Mouse (Mus musculus) intestine, embryonic 16.5 days (tissue): ENCODE results near the gene Foxg1. TPM values are rescaled to one million over a fixed set of nuclear protein-coding genes. Genes with fewer than 3 reads are reported as not detected.

Experiments used
- ATAC-seq: fragments of 200-750 bp; cut with Nextera tagmentation; 2 replicates; pipeline ENCODE4 v1.8.0; 2017; ENCODE audit warnings: moderate TSS enrichment, moderate library complexity
- H3K27ac ChIP-seq: fragments of 300-500 bp; sonication (generic); 2 replicates; pipeline ENCODE4 v1.5.1; 2014; ENCODE audit warnings: mild to moderate bottlenecking, low read length
- H3K27me3 ChIP-seq: fragments of 300-500 bp; sonication (generic); replicated peaks from 2 replicates; pipeline ENCODE4 v1.6.1; 2014; ENCODE audit warnings: low read length, control low read depth, mixed read lengths; ENCODE audit not compliant: control insufficient read depth, insufficient read depth
- H3K36me3 ChIP-seq: fragments of 300-500 bp; sonication (generic); 2 replicates; pipeline ENCODE4 v1.6.1; 2014; ENCODE audit warnings: low read length, control low read depth; ENCODE audit not compliant: control insufficient read depth, insufficient read depth
- H3K4me1 ChIP-seq: fragments of 300-500 bp; sonication (generic); 2 replicates; pipeline ENCODE4 v1.6.1; 2014; ENCODE audit warnings: low read length, control low read depth, mixed read lengths; ENCODE audit not compliant: control insufficient read depth, insufficient read depth
- H3K4me2 ChIP-seq: fragments of 300-500 bp; sonication (generic); 2 replicates; pipeline ENCODE4 v1.6.1; 2014; ENCODE audit warnings: low read depth, low read length, control low read depth
- H3K4me3 ChIP-seq: fragments of 300-500 bp; sonication (generic); 2 replicates; pipeline ENCODE4 v1.5.1; 2014; ENCODE audit warnings: mild to moderate bottlenecking, low read length
- H3K9ac ChIP-seq: fragments of 300-500 bp; sonication (generic); 2 replicates; pipeline ENCODE4 v1.6.1; 2014; ENCODE audit warnings: low read depth, low read length
- H3K9me3 ChIP-seq: fragments of 300-500 bp; sonication (generic); 2 replicates; pipeline ENCODE4 v1.6.1; 2016; ENCODE audit warnings: low read length, control low read depth; ENCODE audit not compliant: control insufficient read depth
- WGBS: fragments of 180-500 bp; shearing (Covaris S2); extraction: QIAGEN DNeasy Blood & Tissue Kit; methylation state at CpG from one replicate; pipeline ENCODE4 v1.1.7; 2014; 5-methylcytosine and 5-hydroxymethylcytosine counted together
- polyA plus RNA-seq: library from polyadenylated mRNA; unstranded; fragments of >200 nt; fragmentation: Nextera tagmentation; extraction: Ambion mirVana; gene quantifications from 2 replicates; pipeline ENCODE4 v1.2.1, GENCODE M21; 2015

Gene Foxg1
- polyA plus RNA-seq, 1 experiment from 2014 or later = not detected

GRCm38 (mm10) chr12:49384295-49384875 is 1.9 kb downstream of the Foxg1 start:
- peaks cover 10% of the 10 kb centered on the region; the same call in 1 of the 2 replicates for H3K4me1 ChIP-seq
- peaks cover 65% of the 10 kb centered on the region for H3K27me3 ChIP-seq
- ATAC-seq = no peak
- WGBS = under 1% methylated on average over 53 of the region's 66 CpGs
- peak overlapping the region; percentile 49; the same call in 1 of the 2 replicates for H3K4me2 ChIP-seq
- H3K9ac ChIP-seq = no peak overlapping the region
- H3K36me3 ChIP-seq = no peaks in the 10 kb centered on the region
- no peak overlapping the region for H3K4me3 ChIP-seq
- no peak overlapping the region for H3K27ac ChIP-seq
- H3K9me3 ChIP-seq = no peaks in the 10 kb centered on the region

DNA sequence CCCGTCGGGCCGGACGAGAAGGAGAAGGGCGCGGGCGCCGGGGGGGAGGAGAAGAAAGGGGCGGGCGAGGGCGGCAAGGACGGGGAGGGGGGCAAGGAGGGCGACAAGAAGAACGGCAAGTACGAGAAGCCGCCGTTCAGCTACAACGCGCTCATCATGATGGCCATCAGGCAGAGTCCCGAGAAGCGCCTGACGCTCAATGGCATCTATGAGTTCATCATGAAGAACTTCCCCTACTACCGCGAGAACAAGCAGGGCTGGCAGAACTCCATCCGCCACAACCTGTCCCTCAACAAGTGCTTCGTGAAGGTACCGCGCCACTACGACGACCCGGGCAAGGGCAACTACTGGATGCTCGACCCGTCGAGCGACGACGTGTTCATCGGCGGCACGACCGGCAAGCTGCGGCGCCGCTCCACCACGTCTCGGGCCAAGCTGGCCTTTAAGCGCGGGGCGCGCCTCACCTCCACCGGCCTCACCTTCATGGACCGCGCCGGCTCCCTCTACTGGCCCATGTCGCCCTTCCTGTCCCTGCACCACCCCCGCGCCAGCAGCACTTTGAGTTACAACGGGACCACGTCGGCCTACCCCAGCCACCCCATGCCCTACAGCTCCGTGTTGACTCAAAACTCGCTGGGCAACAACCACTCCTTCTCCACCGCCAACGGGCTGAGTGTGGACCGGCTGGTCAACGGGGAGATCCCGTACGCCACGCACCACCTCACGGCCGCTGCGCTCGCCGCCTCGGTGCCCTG is 2.6 kb downstream of the Foxg1 start, which contains the start of gene Gm43517:
TSS of gene Gm43517 (plus strand) at position 299 of the 755 bp plus-strand sequence.
- Histone ChIP-seq H3K4me1 (peaks cover 10% of the 10 kb centered on the region; the same call in 1 of the 2 replicates), H3K9ac (no peak within 1 kb of the TSS), H3K27ac (no peak within 1 kb of the TSS), H3K27me3 (peaks cover 64% of the 10 kb centered on the region), H3K9me3 (no peaks in the 10 kb centered on the region), H3K4me2 (peak within 1 kb of the TSS; percentile 49), H3K36me3 (no peaks in the 10 kb centered on the region), H3K4me3 (peak within 1 kb of the TSS; percentile 39)
- 2% methylated on average over 64 of the region's 75 CpGs for WGBS
- peak; percentile 73 for ATAC-seq

GRCm38 (mm10) chr12:49385631-49385990 is 3.2 kb downstream of the Foxg1 start:
- Histone ChIP-seq H3K36me3 (no peaks in the 10 kb centered on the region), H3K4me3 (no peak overlapping the region), H3K27ac (no peak overlapping the region), H3K27me3 (peaks cover 64% of the 10 kb centered on the region), H3K4me1 (peaks cover 10% of the 10 kb centered on the region; the same call in 1 of the 2 replicates), H3K9ac (no peak overlapping the region), H3K4me2 (no peak overlapping the region), H3K9me3 (no peaks in the 10 kb centered on the region)
- 2% methylated on average over 23 of the region's 23 CpGs for WGBS
- ATAC-seq = no peak

- no peak overlapping the region for H3K9ac ChIP-seq
- 13% methylated on average over 10 of the region's 10 CpGs for WGBS
- no peak overlapping the region for H3K4me2 ChIP-seq
- no peaks in the 10 kb centered on the region for H3K9me3 ChIP-seq
- peaks cover 12% of the 10 kb centered on the region; the same call in 1 of the 2 replicates for H3K4me1 ChIP-seq
- no peaks in the 10 kb centered on the region for H3K36me3 ChIP-seq
- H3K27ac ChIP-seq = no peak overlapping the region
- peaks cover 65% of the 10 kb centered on the region for H3K27me3 ChIP-seq
- H3K4me3 ChIP-seq = no peak overlapping the region
- ATAC-seq = no peak
Observed at GRCm38 (mm10) chr12:49386081-49386805, 3.8 kb downstream of the Foxg1 start.

GRCm38 (mm10) chr12:49387856-49388598 is 5.6 kb downstream of the Foxg1 start:
- H3K27me3 ChIP-seq = peaks cover 63% of the 10 kb centered on the region
- no peaks in the 10 kb centered on the region for H3K36me3 ChIP-seq

GRCm38 (mm10) chr12:49389666-49390065 is 7.2 kb downstream of the Foxg1 start:
- Histone ChIP-seq H3K27ac (no peak overlapping the region), H3K4me3 (no peak overlapping the region), H3K9ac (no peak overlapping the region), H3K36me3 (no peaks in the 10 kb centered on the region), H3K27me3 (peaks cover 57% of the 10 kb centered on the region), H3K9me3 (no peaks in the 10 kb centered on the region), H3K4me2 (no peak overlapping the region), H3K4me1 (0 out of 2 replicates have a peak, but pooled peaks cover 5% of the 10 kb centered on the region)
- no peak for ATAC-seq
- 5% methylated on average over 5 of the region's 5 CpGs for WGBS

More at GRCm38 (mm10) chr12:49387856-49388598, 5.6 kb downstream of the Foxg1 start:
- no peaks in the 10 kb centered on the region for H3K9me3 ChIP-seq
- ATAC-seq = no peak
- no peak overlapping the region for H3K4me2 ChIP-seq
- no peak overlapping the region for H3K9ac ChIP-seq
- 7% methylated on average over 2 of the region's 2 CpGs for WGBS
- H3K27ac ChIP-seq = no peak overlapping the region
- no peak overlapping the region for H3K4me3 ChIP-seq
- peaks cover 15% of the 10 kb centered on the region; the same call in 1 of the 2 replicates for H3K4me1 ChIP-seq

GRCm38 (mm10) chr12:49390257-49390656 is 7.8 kb downstream of the Foxg1 start:
- no peak for ATAC-seq
- 0 out of 2 replicates have a peak, but pooled peaks cover 5% of the 10 kb centered on the region for H3K4me1 ChIP-seq
- WGBS = 2% methylated on average over 13 of the region's 13 CpGs
- H3K27ac ChIP-seq = no peak overlapping the region
- no peak overlapping the region for H3K9ac ChIP-seq
- no peaks in the 10 kb centered on the region for H3K36me3 ChIP-seq
- H3K4me3 ChIP-seq = no peak overlapping the region
- H3K4me2 ChIP-seq = no peak overlapping the region
- no peaks in the 10 kb centered on the region for H3K9me3 ChIP-seq
- peaks cover 55% of the 10 kb centered on the region for H3K27me3 ChIP-seq

GRCm38 (mm10) chr12:49390926-49391304 is 8.5 kb downstream of the Foxg1 start:
- no peak overlapping the region for H3K27ac ChIP-seq
- H3K9ac ChIP-seq = no peak overlapping the region
- peaks cover 48% of the 10 kb centered on the region for H3K27me3 ChIP-seq
- H3K4me3 ChIP-seq = no peak overlapping the region; the same call in 1 of the 2 replicates
- H3K36me3 ChIP-seq = no peaks in the 10 kb centered on the region
- WGBS = 4% methylated on average over 9 of the region's 9 CpGs
- H3K4me1 ChIP-seq = 0 out of 2 replicates have a peak, but pooled peaks cover 5% of the 10 kb centered on the region
- no peak; the same call in 1 of the 2 replicates for ATAC-seq
- no peaks in the 10 kb centered on the region for H3K9me3 ChIP-seq
- H3K4me2 ChIP-seq = peak overlapping the region; percentile 31; the same call in 1 of the 2 replicates
